Mouse (Mus musculus): Measurements from ENCODE around the gene Psmc3ip. TPM values are rescaled to one million over a fixed set of nuclear protein-coding genes. Genes with fewer than 3 reads are reported as not detected.
A peak's percentile ranks its signal among the peaks of the same experiment; 100 is the strongest.

The Psmc3ip gene
- 23.4 and 26.3 TPM in 2 replicates for polyA plus RNA-seq (2015; fragmentation: Nextera tagmentation; extraction: Ambion mirVana)

DNA sequence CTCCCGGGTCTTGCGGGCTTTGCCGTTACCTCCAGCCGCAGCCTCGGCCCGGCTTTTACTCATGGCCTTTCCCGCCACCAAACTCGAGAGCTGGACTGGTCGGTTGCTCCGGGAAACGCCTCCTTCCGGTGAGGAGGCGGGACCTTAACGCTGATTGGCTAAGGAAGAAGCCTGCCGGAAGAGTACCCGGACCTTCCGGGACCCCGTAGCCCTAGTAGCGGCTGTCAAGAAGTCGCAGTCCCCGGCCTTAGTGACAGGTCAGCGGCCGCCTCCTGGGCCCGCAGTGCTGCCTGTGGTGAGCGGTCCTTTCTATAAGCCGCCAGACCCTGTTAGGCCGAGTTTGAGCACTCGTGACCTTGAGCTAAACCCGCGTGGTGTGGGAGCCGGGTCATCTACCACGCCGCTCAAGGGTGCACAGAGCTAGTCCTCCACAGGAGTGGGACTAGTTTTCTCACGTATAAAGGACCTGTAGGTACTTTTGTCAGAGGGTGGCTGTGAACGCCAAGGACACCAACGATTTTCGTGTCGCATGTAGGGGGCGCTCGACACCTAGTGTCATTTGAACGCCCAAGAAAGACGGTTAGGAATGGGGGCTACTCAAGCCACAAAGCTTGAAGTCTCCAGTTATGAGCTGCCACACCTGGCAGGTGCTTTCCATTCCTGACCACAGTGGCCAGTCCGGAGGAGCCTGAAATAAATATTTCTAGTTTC lies at the start of gene Psmc3ip:
Gene Psmc3ip, minus strand, starts transcription at position 123 of the 711 bp plus-strand sequence.
- Histone ChIP-seq H3K9ac (peak within 1 kb of the TSS; percentile 79), H3K27ac (peak within 1 kb of the TSS; percentile 91), H3K36me3 (peaks cover 73% of the 10 kb centered on the region), H3K4me2 (peak within 1 kb of the TSS; percentile 90), H3K4me1 (replicated peaks) (peaks cover 20% of the 10 kb centered on the region), H3K4me3 (peak within 1 kb of the TSS; percentile 65), H3K27me3 (no peaks in the 10 kb centered on the region), H3K9me3 (no peaks in the 10 kb centered on the region)
- peak; percentile 97 for ATAC-seq (ENCODE audit: low FRiP score)
- under 1% methylated on average over 43 of the region's 43 CpGs for WGBS

DNA sequence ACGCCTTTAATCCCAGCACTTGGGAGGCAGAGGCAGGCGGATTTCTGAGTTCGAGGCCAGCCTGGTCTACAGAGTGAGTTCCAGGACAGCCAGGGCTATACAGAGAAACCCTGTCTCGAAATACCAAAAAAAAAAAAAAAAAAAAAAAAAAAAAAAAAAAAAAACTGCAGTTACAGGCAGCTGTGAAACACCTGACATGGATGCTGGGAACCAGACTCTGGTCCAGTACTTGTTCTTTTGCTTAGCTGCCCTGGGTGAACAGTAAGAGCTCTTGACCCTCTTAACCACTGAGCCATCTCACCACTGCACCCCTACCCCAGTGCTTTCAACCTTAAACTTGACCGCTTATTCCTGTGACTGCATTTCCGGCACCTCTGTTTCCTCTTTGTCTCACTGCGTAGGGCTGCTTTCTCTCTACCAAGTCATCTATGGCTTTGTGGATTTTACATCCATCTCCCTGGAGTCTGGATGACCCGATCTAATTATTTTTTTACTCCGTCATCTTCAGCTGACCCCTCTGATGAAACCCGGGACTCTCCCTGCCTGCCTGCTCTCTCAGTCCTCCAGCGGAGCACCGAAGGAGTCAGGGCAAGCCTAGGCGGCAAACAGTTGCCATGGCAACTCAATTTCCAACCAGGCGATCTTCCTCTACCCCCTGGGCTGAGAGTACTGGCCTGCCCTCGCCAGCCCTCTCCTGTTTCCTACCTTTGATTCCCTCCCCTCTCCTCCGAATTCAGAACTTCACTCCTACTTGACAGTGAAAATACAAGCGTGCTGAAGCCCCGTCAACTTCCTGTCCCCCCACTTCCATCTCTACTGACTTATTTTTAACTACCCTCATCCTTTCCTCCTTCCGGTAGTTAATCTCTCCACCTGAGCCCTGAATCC lies 48.3 kb upstream of the Psmc3ip start:
- Histone ChIP-seq H3K27me3 (peaks cover 10% of the 10 kb centered on the region), H3K9me3 (no peaks in the 10 kb centered on the region), H3K27ac (peak overlapping the region; percentile 63), H3K36me3 (no peaks in the 10 kb centered on the region), H3K4me1 (replicated peaks) (peaks cover 33% of the 10 kb centered on the region), H3K9ac (peak overlapping the region; percentile 56), H3K4me3 (peak overlapping the region; percentile 27), H3K4me2 (peak overlapping the region; percentile 53)
- WGBS: 16% methylated on average over 18 of the region's 19 CpGs
- peak; percentile 64 for ATAC-seq (ENCODE audit: low FRiP score)

DNA sequence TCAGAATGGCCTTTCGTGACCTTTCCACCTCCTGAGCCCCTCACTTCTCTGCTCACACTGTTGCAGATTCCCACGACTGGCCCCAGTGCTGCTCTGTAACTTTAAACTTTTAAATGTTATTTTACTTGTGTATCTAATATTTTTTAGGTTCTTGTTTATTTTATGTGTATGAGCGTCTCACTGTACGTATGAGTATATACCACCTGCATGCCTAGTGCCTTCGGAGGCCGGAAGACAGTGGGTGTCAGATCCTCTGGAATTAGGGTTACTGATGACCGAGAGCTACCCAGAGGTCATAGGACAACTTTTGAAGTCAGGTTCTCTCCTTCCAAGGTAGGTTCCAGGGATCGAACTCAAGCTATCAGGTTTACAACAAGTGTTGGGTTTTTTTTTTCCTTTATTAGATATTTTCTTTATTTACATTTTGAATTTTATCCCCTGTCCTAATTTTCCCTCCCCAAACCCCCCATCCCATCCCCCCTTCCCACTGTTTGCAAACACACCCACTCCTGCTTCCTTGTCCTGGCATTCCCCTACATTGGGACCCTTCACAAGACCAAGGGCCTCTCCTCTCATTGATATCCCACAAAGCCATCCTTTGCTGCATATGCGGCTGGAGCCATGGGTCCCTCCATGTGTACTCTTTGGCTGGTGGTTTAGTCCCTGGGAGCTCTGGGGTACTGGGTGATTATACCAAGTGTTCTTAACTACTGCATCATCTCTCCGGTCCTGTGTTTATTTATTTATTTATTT lies 47.2 kb upstream of the Psmc3ip start:
- 88% methylated on average over 10 of the region's 10 CpGs for WGBS
- no peak for ATAC-seq (ENCODE audit: low FRiP score)

DNA sequence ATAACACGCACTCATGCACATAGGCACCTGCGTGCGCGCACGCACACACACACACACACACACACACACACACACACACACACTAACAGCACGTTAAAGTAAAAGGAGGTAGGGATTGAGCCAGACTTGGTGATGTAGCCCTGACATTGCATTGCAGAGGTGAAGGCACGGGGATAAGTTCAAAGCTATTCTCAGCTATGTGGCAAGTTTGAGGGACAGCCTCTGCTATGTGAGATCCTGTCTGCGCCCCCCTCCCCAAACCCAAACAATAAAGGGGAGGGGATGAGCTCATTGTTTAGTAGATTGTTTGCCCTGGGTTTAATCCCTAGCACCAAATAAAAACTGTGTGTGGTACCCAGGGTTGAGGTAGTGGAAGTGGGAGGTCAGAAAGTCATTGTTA lies 45.9 kb upstream of the Psmc3ip start:
- no peak for ATAC-seq (ENCODE audit: low FRiP score)
- Histone ChIP-seq H3K27ac (peak overlapping the region; percentile 66; the same call in 1 of the 2 replicates), H3K27me3 (peaks cover 10% of the 10 kb centered on the region), H3K4me1 (replicated peaks) (peaks cover 26% of the 10 kb centered on the region), H3K9me3 (no peaks in the 10 kb centered on the region), H3K9ac (no peak overlapping the region), H3K4me3 (no peak overlapping the region), H3K4me2 (no peak overlapping the region), H3K36me3 (no peaks in the 10 kb centered on the region)
- WGBS: 89% methylated on average over 8 of the region's 8 CpGs

More for the DNA sequence above, 47.2 kb upstream of the Psmc3ip start:
- H3K4me1 ChIP-seq (replicated peaks): peaks cover 35% of the 10 kb centered on the region
- H3K27ac ChIP-seq: no peak overlapping the region
- H3K36me3 ChIP-seq: no peaks in the 10 kb centered on the region
- H3K4me2 ChIP-seq: no peak overlapping the region
- peaks cover 10% of the 10 kb centered on the region for H3K27me3 ChIP-seq
- no peaks in the 10 kb centered on the region for H3K9me3 ChIP-seq
- no peak overlapping the region for H3K9ac ChIP-seq
- no peak overlapping the region for H3K4me3 ChIP-seq

DNA sequence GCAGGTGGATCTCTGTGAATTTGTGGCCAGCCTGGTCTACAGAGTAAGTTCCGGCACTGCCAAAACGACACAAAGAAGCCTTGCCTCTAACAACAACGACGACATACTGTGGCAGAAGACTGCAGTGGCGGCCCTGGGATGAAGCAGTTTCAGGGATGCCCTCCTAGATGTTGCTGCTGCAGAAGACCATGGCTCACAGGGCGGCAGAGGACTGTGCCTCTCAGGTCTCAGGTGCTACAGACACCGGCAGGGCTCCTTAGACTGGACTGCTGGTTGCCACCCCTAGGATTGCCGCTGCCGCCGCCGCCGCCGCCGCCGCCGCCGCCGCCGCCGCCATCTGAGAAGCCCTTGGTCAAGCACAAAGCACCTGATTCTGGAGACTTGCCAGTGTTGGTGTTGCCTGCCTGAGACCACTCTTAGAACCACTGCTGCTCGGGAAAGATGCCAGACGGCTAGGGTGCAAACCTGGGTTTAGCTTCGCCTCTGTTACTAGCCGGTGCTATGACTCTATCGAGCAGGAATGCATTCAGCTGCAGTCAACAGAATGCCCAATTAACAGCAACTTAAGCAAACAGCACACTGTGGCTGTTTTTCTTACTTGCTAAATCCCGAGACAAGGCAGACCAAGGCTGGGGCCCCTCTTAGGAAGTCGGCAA lies 45.1 kb upstream of the Psmc3ip start:
- peak overlapping the region; percentile 48 for H3K4me2 ChIP-seq
- WGBS: 42% methylated on average over 27 of the region's 27 CpGs
- peaks cover 10% of the 10 kb centered on the region for H3K27me3 ChIP-seq
- peaks cover 23% of the 10 kb centered on the region for H3K4me1 ChIP-seq (replicated peaks)
- H3K27ac ChIP-seq: peak overlapping the region; percentile 66
- no peaks in the 10 kb centered on the region for H3K36me3 ChIP-seq
- no peaks in the 10 kb centered on the region for H3K9me3 ChIP-seq
- no peak for ATAC-seq (ENCODE audit: low FRiP score)
- H3K9ac ChIP-seq: peak overlapping the region; percentile 64
- peak overlapping the region; percentile 30 for H3K4me3 ChIP-seq

DNA sequence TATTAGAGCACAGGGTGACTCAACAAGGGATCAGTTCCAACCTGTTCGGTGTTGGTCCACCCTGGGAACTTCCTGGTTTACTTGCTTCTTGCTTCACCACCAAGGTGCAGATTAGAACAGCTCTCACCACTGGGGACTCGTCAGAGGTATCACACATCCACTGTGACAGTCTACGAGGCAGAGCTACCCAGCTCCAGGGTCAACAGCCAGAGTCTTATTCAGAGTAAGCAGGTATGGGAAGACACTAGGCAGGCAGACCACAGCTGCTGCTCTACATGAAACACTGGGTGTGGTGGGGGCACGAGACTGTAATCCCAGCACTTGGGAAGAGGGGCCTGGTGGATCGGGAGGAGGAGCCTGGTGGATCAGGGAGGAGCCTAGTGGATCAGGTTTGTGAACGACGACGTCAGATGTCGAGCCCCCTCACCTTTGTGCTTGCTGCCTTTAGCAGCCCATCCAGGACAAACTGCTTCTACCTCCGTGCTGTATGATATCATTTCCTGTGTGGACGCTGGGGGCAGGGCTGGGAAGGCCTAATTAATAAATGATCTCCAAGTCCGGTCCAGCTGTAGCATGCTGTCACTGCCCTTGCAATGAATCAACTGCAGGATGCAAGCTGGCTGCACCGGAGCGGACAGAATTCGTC lies 43.4 kb upstream of the Psmc3ip start:
- WGBS: 26% methylated on average over 15 of the region's 15 CpGs
- Histone ChIP-seq H3K9ac (no peak overlapping the region), H3K4me1 (replicated peaks) (peaks cover 19% of the 10 kb centered on the region), H3K27me3 (peaks cover 10% of the 10 kb centered on the region), H3K9me3 (no peaks in the 10 kb centered on the region), H3K4me2 (peak overlapping the region; percentile 36), H3K4me3 (peak overlapping the region; percentile 15), H3K27ac (peak overlapping the region; percentile 36), H3K36me3 (no peaks in the 10 kb centered on the region)
- ATAC-seq (ENCODE audit: low FRiP score): 0 out of 2 replicates have a peak, but pooled peaks have one; percentile 57

DNA sequence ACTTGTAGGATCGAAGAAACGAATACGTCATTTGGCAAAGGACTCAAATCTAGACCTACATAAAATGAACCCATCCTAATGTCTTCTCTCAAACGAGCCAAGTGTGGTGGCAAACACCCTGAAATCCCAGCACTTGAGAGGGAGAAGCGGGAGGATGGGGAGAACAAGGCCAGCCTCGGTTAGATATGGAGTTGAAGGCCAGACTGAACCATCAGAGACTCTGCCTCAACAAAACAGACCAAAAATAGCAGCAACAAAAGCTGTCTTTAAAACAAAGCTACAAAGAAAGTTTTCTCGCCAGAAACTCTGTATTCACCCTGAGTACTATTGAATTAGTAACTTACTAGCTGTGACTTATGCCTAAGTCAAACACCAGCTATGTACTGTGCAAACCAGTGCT lies 41.8 kb upstream of the Psmc3ip start:
- WGBS: 83% methylated on average over 7 of the region's 7 CpGs
- no peak for ATAC-seq (ENCODE audit: low FRiP score)
- H3K4me2 ChIP-seq: no peak overlapping the region
- H3K27ac ChIP-seq: no peak overlapping the region
- peaks cover 15% of the 10 kb centered on the region for H3K4me1 ChIP-seq (replicated peaks)
- no peaks in the 10 kb centered on the region for H3K36me3 ChIP-seq
- no peaks in the 10 kb centered on the region for H3K9me3 ChIP-seq
- peaks cover 10% of the 10 kb centered on the region for H3K27me3 ChIP-seq
- no peak overlapping the region for H3K9ac ChIP-seq
- H3K4me3 ChIP-seq: no peak overlapping the region

DNA sequence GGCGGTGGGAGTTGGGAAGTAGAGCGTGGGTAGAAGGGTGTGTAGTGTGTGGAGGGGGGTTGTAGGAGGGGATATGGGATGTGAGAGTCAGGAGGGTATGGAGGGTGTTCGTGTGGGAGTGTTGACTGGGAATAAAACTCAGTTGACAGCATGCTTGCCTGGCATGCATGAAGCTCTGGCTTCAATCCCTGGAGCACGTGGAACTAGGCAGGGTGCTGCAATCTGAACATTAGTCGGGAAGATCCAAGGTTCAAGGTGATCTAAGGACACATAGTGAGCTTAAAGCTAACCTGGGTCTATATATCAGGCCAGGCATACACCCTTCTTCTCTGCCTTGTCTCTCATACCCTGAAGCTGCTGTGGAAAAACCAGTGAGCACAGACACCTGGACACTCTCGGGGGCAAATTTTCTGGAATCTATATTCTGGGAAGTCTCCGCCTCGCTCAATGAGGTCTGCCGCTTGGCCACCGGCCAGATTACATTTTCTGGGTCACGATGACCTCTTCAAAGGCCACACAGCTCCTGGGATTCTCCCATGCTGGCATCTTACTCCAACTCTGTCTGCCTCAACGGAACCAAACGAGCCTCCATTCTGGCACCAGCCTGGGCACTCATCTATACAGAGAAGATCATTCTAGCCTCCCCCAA lies 39.1 kb upstream of the Psmc3ip start:
- no peak overlapping the region for H3K9ac ChIP-seq
- WGBS: 78% methylated on average over 13 of the region's 13 CpGs
- peaks cover 7% of the 10 kb centered on the region for H3K4me1 ChIP-seq (replicated peaks)
- no peak for ATAC-seq (ENCODE audit: low FRiP score)
- no peak overlapping the region for H3K4me2 ChIP-seq
- no peaks in the 10 kb centered on the region for H3K9me3 ChIP-seq
- H3K4me3 ChIP-seq: no peak overlapping the region
- no peaks in the 10 kb centered on the region for H3K27me3 ChIP-seq
- H3K27ac ChIP-seq: no peak overlapping the region
- H3K36me3 ChIP-seq: no peaks in the 10 kb centered on the region

DNA sequence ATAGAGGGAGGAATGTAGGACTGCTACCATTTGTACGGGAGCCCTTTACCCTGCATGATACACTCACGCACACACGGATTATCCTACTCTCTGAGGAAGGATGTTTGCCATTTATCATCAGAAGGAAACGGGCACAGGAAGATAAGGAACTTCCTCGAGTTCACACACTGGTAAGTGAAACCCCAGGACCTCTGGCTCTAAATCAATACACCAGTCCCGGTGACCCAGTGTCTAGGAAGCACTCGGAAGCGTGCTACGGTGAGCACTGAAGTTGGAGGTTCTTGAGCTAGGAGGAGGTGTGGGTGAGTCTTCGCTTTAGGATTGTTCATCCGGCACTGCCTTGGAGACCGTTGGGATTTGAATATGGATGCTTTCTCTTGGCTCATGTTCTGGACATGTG lies 37.8 kb upstream of the Psmc3ip start:
- Histone ChIP-seq H3K27ac (no peak overlapping the region), H3K9me3 (no peaks in the 10 kb centered on the region), H3K4me3 (no peak overlapping the region), H3K4me1 (replicated peaks) (no peaks in the 10 kb centered on the region), H3K27me3 (no peaks in the 10 kb centered on the region), H3K4me2 (no peak overlapping the region), H3K9ac (no peak overlapping the region), H3K36me3 (no peaks in the 10 kb centered on the region)
- ATAC-seq (ENCODE audit: low FRiP score): no peak
- WGBS: 84% methylated on average over 12 of the region's 12 CpGs

DNA sequence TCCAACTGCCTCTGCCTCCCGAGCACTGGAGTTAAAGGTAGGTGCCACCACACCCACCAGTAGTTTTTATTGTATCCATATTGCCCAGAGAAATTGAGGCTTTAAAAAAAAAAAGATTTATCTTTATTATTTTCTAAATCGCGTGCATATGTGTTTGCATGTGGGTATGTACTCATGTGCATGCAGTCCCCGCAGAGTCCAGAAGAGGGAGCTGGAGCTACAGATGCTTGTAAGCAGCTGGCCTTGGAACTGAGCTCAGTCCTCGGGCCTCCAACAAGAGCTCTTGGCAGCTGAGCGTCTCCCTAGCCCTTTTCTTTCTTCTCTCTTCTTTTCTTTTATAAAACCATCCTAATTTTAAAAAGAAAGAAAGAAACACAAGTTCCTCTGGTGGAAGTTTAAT lies 36.5 kb upstream of the Psmc3ip start:
- H3K4me1 ChIP-seq (replicated peaks): no peaks in the 10 kb centered on the region

DNA sequence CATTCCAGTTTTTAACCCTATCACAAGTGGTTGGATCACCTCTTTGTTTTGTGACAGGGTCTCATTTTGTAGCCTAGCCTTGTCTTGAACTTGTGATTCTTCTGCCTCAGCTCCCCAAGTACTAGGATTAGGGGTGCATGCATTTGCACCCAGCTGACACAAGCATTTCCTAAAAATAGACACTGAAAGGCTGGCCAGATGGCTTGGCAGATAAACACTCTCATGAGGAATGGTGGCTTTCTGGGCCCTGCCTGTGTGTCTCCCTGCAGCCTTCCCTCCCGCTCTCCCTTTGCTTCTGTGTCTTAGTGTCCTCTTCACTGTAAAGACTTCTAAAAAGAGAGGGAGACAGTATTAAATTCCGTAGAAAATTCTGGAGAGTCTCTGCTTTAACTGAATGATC lies 36.0 kb upstream of the Psmc3ip start:
- no peaks in the 10 kb centered on the region for H3K9me3 ChIP-seq
- no peak overlapping the region for H3K4me3 ChIP-seq
- H3K27ac ChIP-seq: no peak overlapping the region
- no peaks in the 10 kb centered on the region for H3K27me3 ChIP-seq
- 90% methylated on average over 2 of the region's 2 CpGs for WGBS
- no peak overlapping the region for H3K9ac ChIP-seq
- no peak overlapping the region for H3K4me2 ChIP-seq
- no peaks in the 10 kb centered on the region for H3K4me1 ChIP-seq (replicated peaks)
- H3K36me3 ChIP-seq: peaks cover 13% of the 10 kb centered on the region
- no peak for ATAC-seq (ENCODE audit: low FRiP score)

More for the DNA sequence above, 36.5 kb upstream of the Psmc3ip start:
- no peak overlapping the region for H3K4me2 ChIP-seq
- H3K27ac ChIP-seq: no peak overlapping the region
- no peaks in the 10 kb centered on the region for H3K27me3 ChIP-seq
- no peak for ATAC-seq (ENCODE audit: low FRiP score)
- H3K9me3 ChIP-seq: no peaks in the 10 kb centered on the region
- H3K4me3 ChIP-seq: no peak overlapping the region
- peaks cover 8% of the 10 kb centered on the region for H3K36me3 ChIP-seq
- no peak overlapping the region for H3K9ac ChIP-seq
- 85% methylated on average over 6 of the region's 6 CpGs for WGBS
